Mouse (Mus musculus) ES-Bruce4 (cell line): ENCODE results near the gene Abhd12.

Experiments
- CTCF ChIP-seq: IDR thresholded peaks from one replicate; pipeline ENCODE4 v1.8.1; 2011; ENCODE audit warnings: low read depth, low read length
- EP300 ChIP-seq: IDR thresholded peaks from 2 replicates; pipeline ENCODE4 v1.6.1; 2011; ENCODE audit warnings: low read depth, low read length; ENCODE audit not compliant: insufficient read depth
- POLR2A ChIP-seq: IDR thresholded peaks from one replicate; pipeline ENCODE4 v1.8.1; 2011; ENCODE audit warnings: low read length; ENCODE audit not compliant: insufficient read depth

- no peak for TF ChIP-seq EP300
- TF ChIP-seq CTCF: no peak
- no peak for TF ChIP-seq POLR2A
Measured at GRCm38 (mm10) chr2:150861128-150861527, 43.4 kb downstream of the Abhd12 start.
